In the genomic region with DNA sequence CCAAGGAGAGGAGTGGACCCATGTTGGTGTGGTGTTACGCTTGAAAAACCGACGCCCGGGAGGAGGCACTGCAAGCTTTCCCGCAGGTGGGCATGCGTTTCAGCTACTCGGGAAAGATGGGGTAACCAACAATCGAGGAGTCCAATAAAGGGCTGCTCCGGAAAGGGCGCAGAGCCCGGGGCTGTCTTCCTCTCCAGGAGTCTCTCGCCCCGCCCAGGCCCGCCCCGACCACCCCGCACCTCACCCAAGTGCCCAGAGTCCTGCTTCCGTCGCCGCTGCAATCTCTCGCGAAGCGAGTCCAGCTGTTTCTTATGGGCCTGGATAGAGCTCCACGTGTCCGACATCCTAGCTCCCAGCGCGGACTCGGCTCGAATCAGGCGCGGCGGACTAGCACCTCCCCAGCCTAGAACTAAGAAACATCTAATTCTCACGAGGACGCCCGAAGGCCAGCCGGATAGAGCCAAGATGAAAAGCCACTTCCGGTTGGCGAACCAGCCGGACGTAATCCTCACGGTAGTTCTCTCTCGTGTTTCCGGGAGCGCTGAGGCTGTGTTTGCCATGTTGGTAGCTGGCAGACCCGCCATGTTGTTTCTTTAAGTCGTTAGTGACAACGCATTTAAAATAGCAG, we compare ENCODE assay signal across 8 mouse cellular contexts. TPM values are rescaled to one million over a fixed set of nuclear protein-coding genes. Genes with fewer than 3 reads are reported as not detected.
A peak's percentile ranks its signal among the peaks of the same experiment; 100 is the strongest.
DNase-seq lines count a peak whose midpoint lies in the region; ATAC-seq and TF ChIP-seq lines count a peak whose summit lies in the region.

TSS of gene Mettl3 (minus strand) at position 485 of the 628 bp plus-strand sequence.

- H3K9me3 ChIP-seq in hindbrain, embryonic 13.5 days, result no peaks in the 10 kb centered on the region

- in situ Hi-C loops in Patski (cut with MboI; ENCODE audit: low pct_unique_long_range_greater_than_20kb), result no loop called here

- peak within 1 kb of the TSS; percentile 80 for H3K9ac ChIP-seq in hindbrain, embryonic 13.5 days

- ATAC-seq in Patski, result peak; percentile 95
- peak; percentile 96 for ATAC-seq in hindbrain, embryonic 13.5 days (ENCODE audit: low FRiP score)

- H3K27me3 ChIP-seq in Patski, result no peaks in the 10 kb centered on the region
- no peaks in the 10 kb centered on the region for H3K27me3 ChIP-seq in hindbrain, embryonic 13.5 days

- H3K27ac ChIP-seq in hindbrain, embryonic 13.5 days, result peak within 1 kb of the TSS; percentile 94

- POLR2A ChIA-PET in Patski (lab: Charles Lee), result interaction anchor here (1.3 to 3.0 kb wide), 2 partner anchors 12 to 32 kb away, joined by 4 to 11 read pairs; no protein-coding TSS in a partner anchor

- TF ChIP-seq CTCF in Patski (IDR thresholded peaks at IDR 0.05), result no peak

- H3K4me3 ChIP-seq in hindbrain, embryonic 13.5 days, result peak within 1 kb of the TSS; percentile 62

- CTCF ChIA-PET in Patski (lab: Charles Lee), result interaction anchor here (1.1 to 4.0 kb wide), 8 partner anchors 9 to 38 kb away, joined by 3 to 22 read pairs (median 4); no protein-coding TSS in a partner anchor

- DNase-seq in Patski (ENCODE audit: low read depth, low spot score), result peak; percentile 72
- peak; percentile 92 to 94 for DNase-seq in cerebellum, postnatal 14 days
- DNase-seq in frontal cortex, postnatal 14 days (ENCODE audit: low spot score in 2 of 2), result peak; percentile 81 to 89
- peak; percentile 76 to 83 for DNase-seq in layer of hippocampus, postnatal 25 days (ENCODE audit: extremely low spot score in 1 of 2, low spot score in 1 of 2)
- peak; percentile 95 for DNase-seq in lung, postnatal 25 days (ENCODE audit: low spot score)
- peak; percentile 96 for DNase-seq in retina, embryonic 14.5 days (ENCODE audit: low spot score)
- peak; percentile 90 for DNase-seq in thymus, postnatal 4 days

- peaks cover 25% of the 10 kb centered on the region for H3K4me1 ChIP-seq in hindbrain, embryonic 13.5 days (replicated peaks)

- peaks cover 20% of the 10 kb centered on the region for H3K36me3 ChIP-seq in hindbrain, embryonic 13.5 days

- under 1% methylated on average over 46 of the region's 46 CpGs for WGBS in hindbrain, embryonic 13.5 days

- H3K4me2 ChIP-seq in hindbrain, embryonic 13.5 days, result peak within 1 kb of the TSS; percentile 75

RNA-seq across cellular contexts. Expression of gene Mettl3, which starts in this region (rescaled TPM):
- 28.7 TPM for polyA plus RNA-seq in Patski (2021)
- polyA plus RNA-seq in hindbrain, embryonic 13.5 days (2015; fragmentation: Nextera tagmentation; extraction: Ambion mirVana), result 48.1 and 51.5 TPM in 2 replicates
- total RNA-seq in layer of hippocampus, postnatal 25 days (2021), result 10 to 100 TPM; 39.1 to 48.8 TPM

Comparison
In these comparisons a context has a peak if more than half of its experiments do, and no peak if none do; other contexts are left out.
1. Peak in every context shown above with its lines: DNase-seq, ATAC-seq, H3K4me3 ChIP-seq and H3K27ac ChIP-seq.